Mouse (Mus musculus) kidney, adult 8-10 months (tissue): ENCODE data around the gene Stx1a.

Source experiments
- DNase-seq, 2 experiments: peaks; one replicate each; pipeline ENCODE4 v3.0.0; 2022

The Stx1a gene

DNA sequence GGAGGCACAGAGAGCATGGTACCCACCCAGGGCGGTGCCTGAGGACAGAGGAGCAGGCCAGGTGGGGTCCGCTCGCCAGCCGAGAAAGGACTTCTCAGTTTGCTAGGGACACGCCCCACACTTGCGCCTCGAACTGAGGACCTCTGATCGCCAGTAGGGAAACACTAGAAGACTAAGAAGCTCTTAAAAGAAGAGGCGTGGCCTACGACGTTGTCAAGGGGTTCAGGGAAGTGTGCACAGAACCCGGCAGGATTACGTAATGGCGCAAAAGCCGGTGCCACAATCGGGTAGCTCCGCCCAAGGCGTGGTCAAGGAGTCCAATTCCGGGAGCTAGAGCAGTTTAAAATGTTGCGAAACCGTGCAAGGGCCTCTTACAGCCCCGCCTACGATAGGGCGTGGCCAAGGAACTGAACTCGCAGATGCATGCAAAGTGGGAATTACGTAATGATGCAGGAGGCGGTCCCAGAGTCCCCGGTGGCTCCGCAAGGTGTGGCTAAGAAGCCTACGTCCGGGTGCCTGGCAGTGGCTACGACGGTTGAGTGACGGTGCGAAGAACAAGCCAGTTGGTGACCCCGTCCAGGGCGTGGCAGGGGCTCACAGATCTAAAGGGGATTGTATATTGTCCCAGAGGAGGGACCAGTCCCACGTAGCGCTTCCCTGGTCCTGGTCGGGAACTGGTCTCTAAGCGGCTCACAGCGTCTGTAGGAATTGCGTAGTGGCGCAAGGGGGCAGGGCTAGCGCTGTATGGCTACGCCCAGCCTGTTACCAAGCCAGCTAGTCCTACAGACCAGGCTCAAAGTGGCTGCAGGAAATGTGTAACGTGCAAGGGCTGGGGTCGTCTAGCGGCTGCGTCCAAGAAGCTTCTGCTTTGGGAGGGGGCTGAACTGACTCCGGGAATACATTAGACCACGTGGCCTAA, 14.4 kb upstream of the Stx1a start, which contains the start of gene Abhd11:
Gene Abhd11 (plus strand): TSS at position 482 of the 919 bp plus-strand sequence.
- DNase-seq = peak; percentile 100

DNA sequence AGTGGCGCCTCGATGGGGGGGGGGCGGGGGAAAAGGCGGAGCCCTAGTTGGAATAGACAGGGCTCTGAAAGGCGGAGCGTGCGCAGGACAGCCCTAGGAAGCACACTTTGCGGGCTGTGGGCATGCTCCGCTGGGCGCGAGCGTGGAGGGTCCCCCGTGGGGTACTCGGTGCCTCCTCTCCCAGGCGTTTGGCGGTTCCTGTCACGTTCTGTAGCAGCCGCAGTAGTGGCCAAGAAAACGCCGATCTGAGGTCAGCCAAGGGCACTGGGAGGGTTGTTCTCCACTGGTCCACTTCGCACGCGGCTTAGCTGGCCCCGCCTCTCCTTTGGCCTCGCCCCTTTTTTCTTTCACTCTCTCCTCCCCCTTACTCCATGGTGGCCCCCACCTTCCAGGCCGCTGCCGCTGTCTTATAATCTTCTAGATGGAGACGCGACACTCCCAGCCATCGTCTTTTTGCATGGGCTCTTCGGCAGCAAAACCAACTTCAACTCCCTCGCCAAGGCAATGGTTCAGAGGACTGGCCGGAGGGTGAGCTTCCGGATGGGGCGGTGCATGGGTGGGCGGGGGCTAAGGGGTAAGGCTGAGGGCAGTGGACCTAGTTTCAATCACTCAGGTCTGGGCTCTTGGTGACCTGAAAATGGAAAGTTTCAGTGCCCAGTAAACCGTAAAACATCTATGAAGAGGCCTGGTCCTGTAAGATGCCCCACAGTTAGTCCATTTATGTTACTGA, 13.5 kb upstream of the Stx1a start:
- peak; percentile 89 to 92 for DNase-seq

DNA sequence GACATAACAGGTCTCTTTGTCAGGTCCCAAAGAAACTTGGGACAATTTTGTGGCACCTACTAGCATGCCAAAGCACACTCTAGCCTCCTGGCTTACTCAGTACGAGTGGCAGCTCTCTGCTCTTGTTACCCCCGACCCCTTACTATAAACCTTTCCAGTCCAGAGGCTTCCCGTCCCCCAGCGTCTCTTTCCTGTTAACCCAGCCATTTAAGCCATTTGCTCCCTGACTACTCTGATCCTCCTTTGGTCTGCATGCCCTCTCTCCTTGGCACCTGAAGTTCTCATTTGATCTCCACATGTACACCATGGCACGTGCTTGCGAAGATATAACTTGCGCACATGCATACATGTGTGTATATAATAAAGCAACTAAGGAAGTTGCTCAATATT, 13.0 kb upstream of the Stx1a start:
- DNase-seq = peak in 1 of 2 experiments; percentile 19

DNA sequence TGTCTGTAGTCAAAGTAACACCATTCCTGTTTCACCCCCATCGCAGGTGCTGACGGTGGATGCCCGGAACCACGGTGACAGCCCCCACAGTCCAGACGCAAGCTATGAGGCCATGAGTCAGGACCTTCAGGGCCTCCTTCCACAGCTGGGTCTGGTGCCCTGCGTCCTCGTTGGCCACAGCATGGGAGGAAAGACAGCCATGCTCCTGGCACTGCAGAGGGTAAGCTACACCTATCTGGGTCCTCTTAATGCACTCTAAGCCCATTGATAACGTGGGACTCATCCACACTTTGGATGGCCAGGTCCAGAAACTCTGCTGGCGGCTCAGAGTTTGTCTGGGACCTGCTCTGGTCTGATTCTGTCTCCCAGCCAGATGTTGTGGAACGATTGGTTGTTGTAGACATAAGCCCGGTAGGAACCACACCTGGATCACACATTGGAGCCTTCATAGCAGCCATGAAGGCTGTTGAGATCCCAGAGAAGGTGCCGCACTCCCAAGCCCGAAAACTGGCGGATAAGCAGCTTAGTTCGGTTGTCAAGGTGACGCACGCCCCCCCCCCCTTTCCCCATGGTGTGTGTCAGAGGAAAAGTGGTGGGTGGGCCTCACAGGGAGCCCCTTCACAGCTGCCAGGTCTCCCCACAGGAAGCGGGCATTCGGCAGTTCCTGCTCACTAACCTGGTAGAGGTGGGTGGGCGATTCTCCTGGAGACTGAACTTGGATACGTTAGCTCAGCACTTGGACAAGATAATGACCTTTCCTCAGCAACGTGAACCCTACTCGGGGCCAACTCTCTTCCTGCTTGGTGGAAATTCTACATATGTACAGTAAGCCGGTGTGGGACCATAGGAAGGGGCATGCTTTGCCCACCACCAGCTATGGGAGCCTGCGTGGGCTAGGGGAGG, 12.2 kb upstream of the Stx1a start:
- peak in 1 of 2 experiments; percentile 20 for DNase-seq

DNA sequence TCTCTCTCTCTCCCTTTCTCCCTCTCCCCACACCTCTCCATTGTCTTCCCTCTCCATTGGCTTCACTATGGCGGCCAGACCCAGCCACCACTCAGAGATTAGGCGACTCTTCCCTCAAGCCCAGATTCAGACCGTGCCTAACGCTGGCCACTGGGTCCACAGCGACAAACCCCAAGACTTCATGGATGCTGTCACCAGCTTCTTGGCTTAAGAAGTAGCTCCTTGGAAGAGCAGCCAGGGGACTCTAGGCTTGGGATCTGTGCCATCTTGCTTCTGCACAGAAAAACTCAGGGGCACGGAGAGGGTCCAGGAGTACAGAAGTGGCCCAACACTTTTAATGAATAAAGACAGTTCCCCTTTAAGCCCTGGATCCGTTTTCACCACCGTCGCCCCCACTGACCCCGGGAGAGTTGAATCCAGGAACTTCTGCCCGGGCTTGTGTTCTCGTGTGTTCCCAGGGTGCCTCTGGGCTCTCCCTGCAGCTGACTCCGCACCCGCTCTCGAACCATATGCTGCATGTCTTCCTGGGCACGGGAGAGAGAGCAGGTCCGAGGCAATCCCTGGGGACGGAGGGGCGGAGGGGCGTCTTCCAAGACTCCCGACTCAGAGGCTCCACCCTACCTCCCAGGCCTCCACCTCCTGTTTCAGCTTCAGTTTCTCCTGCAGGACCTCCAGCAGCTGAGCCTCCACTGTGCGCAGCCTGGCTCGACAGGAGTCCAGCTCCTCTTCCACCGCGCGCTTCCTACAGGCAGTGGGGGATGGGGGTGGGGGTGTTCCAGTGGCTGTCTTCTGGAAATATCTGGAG, 11.3 kb upstream of the Stx1a start:
- peak in 1 of 2 experiments; percentile 16 for DNase-seq

DNA sequence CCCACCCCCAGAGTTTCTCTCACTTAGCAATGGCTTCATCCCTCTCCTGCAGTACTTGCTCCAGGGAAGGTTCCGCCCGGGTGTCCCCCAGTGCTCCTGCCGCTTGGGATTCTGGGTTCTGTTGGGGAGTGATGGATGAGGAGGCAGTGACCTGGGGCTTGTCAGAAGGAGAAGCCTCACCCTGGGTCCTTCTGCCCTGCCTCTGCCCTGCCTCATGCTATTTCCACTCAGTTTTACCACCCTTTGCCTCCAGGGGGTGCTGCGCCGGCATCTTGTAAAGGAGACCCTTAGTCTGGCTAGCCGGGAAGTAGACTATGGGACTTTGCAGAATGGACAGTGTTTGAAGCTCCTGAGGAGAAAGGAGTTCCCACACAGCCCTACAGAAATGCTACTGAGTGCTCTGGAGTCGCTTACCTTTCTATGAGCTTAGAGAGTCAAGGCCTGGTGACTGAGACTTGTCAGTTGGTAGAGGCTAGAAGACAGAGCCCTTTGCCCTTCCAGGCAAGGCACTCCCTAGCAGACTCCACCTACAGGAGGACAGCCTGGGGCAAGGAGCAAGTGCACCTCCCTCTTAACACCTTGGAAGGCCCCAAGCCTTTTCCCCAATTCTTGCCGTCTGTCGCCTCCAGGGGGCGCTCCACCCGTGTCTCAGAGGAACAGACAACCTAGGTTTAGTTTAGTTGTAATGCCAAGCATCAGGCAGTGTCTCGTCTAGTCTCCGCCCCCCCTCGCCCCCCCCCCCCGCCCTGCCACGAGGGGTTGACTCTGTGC, 10.4 kb upstream of the Stx1a start:
- peak; percentile 83 to 92 for DNase-seq

DNA sequence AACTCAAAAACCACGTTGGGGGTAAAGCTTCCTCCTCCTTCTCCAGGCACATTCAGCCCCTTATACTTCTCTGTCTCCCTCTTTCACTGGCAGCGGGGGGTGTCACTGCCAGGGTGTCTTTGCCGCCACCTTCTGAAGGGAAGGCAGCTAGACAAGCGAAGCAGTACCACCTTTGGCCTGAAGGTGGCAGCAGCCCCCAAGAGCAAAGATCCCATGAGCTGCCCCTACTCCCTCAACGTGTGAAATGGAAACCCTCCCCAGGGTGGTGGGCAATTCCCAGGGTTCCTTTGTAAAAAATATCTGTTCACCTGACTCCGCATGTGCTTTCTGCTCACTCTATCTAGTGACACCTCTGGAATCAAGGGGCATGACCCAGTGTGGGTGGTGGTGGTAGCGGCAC, 7.8 kb upstream of the Stx1a start:
- peak; percentile 74 to 91 for DNase-seq

DNA sequence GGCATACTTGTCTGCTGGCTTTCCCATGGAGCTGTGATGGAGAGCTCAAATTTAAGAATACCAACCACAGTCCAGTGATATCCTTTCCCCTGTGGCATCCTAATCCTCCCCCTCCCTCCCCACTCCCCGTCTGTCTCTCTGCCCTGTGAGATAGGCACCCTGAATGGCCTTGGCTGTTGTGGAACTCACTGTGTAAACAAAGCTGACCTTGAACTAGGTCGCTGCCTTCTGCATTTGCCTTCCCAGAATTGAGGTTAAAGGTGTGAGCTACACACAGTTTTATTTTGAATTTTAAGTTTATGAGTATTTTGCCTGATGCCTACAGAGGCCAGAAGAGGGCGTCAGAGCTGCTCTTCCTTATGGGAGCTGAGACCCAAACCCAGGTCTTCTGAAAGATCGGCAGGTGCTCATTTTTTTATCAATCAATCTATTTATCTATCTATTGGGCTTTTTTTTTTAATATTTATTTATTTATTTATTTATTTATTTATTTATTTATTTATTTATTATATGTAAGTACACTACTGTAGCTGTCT, 7.0 kb upstream of the Stx1a start:
- no peak for DNase-seq

DNA sequence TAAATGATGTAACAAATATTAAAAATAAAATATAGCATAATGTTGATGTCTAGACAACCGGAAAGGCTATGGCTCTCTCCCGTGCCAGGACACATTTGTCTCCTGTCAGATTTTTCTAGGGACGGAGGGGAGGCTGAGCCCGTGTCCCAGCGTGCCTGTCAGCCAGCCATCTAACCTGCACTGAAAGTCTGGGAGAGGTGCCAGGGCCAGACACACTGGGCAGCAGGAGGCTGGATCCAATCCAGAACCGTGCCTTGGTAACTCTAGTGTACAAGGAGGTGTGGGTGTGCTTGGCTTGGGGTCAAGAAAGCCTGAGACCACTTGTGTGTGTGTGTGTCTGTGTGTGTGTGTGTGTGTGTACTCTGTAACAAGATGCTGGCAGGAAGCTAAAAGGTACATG, 1.5 kb upstream of the Stx1a start:
- DNase-seq = peak; percentile 87

DNA sequence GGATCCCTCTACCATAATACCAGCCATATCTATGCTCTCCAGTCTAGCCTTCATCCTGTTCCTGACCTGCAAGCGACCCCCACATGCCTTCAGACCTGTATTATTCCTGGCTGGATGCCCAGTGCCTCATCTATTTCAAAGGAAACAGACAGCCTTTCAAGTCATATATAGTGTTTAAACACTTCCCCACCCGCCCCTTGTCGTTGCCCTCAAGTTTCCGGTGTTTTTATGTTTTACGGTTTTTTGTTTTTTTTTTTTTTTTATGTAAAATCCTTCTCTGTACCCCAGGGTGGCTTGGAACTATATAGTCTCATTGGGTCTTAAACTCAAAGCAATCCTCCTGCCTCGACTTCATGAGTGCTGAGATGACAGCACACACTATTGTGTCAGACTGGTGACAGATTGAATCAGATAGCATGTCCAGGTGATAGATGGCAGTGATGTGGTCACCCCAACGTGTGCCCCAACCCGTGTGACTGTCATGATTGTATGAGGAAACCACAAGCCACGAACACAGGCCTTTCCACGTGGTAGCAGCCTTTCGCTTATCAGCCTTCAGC, 1.5 kb downstream of the Stx1a start:
- no peak for DNase-seq

DNA sequence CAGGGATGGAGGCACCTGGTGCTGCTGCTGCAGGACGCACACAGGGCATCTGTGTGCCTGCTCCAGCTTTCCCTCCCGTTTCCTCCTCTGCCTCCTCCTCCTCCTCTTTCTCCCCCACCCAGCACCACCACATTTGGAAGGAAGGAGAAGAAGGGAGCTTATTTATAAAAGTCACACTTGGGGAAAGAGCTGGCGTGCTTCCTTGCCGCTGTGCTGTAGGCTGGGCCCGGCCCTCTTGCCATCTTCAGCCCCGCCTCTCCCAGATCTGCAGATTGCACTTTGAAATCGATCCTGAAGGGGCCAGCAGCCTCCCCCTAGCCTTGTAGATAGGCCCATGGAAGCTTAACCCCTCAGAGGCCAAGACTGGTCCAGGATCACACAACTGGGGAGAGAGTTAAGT, 2.6 kb downstream of the Stx1a start:
- DNase-seq = no peak

DNA sequence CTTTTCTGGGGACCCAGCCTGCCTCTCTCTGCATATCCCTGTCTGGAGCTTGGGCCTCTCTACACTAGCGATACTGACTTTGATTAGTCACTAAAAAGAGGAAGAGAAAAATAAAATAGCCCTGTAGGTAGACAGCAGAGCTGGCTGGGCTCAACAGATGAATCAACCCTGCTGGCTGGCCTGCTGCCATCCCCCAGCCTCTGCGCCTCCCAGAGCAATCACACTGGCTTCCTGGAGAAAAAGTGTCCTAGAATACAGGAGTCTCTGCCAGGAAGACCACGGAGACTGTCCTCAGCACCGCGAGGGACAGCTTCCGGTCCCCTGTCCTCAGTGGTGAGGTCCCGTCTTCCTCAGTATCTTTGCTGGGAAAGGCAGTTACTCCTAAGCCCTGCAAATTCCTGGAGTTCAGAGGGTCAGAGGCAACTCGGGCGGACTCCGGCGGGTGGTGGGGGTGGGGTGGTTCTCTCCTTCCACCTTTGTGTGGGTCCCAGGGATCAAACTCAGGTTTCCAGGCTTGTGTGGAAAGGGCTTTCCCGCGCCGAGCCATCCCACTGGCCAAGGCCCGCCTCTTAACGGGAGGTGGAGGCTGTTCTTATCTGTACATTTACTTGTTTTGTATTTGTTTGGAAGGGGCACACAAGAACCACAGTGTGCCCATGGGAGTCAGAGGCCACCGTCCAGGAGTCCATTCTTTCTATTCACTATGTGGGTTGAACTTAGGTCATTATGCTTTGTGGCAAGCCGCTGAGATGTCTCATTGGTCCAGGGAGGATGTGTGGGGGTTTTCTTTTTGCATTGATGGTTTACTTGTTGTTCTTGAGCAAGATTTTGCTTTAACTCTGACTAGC, 5.9 kb downstream of the Stx1a start:
- DNase-seq = no peak

DNA sequence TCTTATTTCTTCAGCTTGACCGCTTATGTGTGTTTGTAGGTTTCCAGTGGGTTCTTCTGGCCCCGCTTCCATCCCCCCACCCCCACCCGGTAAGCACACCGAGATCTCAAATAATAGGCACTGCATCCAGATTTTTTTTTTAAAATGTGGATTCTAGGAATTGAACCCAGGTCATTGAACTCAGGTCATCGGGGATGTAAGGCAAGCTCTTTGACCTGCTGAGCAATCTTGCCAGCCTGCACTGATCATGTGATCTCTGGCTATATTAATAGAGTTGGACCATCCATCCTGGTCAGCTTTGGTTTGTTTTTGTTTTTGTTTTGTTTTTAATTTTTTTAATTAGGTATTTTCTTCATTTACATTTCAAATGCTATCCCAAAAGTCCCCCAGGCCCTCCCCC, 9.3 kb downstream of the Stx1a start:
- no peak for DNase-seq

DNA sequence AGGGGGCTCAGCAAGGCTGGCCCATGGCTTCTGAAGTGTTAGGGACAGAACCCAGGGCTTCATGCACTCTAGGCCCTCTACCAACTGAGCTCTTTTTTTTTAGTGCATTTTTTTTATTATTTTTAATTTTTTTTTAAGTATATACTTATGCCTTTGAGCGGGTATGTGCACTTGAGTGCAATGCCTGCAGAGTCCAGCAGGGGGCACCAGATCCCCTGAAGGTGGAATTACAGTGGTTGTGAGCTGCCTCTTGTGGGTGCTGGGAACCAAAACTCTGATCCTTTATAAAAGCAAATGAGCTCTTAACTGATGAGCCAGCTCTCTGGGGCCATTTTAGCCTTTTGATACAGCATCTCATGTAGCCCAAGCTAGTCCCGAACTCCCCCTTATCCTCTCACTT, 11.3 kb downstream of the Stx1a start:
- DNase-seq = no peak

DNA sequence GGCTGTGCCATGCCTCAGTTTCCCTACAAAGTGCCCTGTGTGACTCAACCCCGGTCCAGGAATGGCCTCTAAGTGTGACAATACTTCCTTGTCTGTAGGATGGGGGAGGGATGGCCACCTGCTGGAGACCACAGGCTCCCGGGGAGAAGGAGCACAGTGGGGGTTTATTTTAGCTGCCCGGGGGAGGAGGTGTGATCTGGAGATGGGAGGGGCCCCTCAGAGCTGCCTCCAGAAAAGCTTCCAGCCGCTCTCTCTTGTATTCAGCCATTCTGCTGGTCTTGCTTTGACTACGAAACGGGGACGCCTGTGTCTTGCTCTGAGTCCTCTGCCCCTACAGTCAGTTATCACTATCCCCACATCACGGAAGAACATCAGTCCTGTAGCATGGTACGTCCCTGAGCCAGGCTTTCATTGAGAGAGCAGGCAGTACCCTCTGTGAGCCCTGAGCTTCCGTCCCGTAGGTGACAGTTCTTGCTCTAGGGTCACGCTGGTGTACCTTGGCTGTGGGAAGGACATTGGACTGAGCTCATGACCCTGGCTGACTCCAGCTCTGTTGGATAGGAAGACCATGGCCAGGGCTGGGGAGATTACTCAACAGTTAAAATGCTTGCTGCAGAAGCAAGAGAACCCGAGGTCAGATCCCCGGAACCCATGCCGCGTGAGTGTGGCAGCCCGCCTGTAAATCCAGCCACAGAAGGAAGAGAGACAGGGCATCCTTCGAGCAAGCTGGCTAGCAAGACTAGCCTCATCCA, 12.5 kb downstream of the Stx1a start:
- peak; percentile 43 to 58 for DNase-seq

DNA sequence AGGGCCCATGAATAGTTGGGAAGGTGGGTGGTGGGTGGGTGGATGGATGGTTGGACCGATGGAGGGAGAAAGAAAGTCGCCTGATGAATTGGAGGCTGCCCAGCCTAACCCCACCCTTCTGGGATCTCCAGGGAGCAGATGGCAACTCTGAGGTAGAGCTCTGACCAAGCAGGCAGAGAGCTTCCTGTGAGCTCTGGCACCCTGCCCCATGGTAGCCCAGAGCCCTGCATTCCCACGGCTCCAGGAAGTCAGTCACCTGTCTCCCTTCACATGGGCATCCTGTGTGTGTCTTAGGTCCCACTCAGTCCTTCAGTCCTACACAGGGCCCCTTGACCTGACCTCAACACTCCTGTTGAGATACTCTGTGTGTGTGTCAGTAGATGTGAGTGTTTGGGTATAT, 14.7 kb downstream of the Stx1a start:
- no peak for DNase-seq

DNA sequence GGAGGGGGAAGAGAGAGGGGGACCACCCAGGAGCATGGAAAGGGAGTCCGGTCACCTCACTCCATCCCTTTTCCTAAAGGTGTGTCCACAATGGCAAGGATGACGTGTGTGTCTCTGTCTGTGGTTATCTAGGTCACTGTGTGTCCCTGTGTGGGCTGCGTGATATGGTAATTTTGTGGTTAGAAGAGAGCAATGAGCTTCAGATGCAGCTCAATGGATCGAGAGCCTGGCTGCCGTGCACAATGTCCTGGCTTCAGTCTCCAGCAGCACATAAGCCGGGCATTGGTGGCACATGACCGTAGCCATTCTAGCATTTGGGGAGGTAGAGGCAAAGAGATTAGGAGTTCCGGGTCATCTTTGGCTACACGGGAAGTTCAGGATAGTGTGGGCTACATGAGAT, 16.3 kb downstream of the Stx1a start:
- no peak for DNase-seq

DNA sequence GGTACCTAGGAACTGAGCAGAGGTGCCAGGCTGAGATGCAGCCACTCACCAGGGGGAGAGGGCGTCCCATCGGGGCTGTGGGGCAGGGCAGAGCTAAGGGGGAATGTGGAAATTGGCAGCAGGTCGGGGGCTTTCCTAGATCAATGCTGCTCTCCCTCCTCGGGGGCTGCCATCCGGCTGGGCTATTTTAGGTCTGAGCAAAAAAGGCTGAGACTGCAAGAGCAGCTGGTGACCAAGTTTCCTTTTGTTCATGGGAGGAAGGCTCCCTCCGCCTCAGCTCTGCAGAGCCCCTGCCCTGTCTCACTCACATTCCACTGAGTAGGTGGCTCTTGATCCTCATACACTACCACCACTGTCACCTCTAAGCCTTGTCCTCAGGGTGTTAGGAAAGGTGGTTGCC, 16.8 kb downstream of the Stx1a start:
- no peak for DNase-seq

DNA sequence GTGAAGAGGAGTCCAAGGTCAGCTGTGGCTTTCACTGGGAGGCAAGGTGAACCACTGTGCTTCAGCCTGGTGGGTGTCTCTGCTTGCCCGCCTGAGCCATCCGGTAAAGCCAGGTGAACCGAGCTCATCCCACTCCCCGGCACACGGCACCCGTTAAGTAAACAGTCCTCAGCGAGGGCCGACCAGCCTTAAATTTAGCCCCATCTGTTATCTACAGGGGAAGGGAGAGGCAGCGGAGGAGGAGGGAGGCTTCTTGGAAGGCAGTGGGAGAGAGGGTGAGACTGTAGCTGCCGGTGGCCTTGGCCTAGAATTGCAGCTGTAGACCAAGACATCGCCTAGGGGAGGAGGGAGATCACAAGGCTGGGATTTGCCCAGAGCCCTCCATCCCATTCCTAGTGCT, 17.5 kb downstream of the Stx1a start:
- DNase-seq = no peak
